Mouse (Mus musculus): ENCODE results near the gene 5730596B20Rik. TPM values are rescaled to one million over a fixed set of nuclear protein-coding genes. Genes with fewer than 3 reads are reported as not detected.

Gene 5730596B20Rik
- polyA plus RNA-seq, 1 experiment from 2014 or later = 3.4 TPM

DNA sequence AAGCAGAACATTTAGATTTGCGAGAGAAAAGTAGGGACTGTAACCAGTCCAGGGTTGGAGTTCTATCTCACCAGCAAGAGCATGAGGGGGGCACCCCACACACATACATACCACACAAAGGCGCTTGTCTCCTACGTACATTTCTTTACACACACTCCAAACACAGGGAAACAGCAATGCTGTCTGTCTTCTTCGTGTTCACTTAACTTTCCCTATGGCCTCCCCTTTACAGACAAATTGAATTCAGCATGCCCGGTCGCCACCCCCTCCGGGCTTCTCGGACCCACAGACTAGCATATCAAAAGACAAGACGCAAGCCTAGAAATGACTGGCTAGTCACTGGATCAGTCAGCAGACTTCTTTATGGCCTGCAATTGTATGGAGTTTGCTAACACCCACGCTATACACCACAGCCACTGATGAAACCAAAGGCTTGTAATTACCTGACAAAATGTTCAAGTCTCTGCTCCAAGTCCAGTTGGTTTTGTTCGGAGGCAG is 3.0 kb downstream of the 5730596B20Rik start:
- ATAC-seq = no peak
- Histone ChIP-seq H3K27ac (ENCODE audit: low read depth, low read length) (peak overlapping the region; percentile 90), H3K36me3 (ENCODE audit: control insufficient read depth, insufficient read depth, low read length) (no peaks in the 10 kb centered on the region), H3K9me3 (ENCODE audit: control insufficient read depth, low read length) (no peaks in the 10 kb centered on the region), H3K4me1 (ENCODE audit: control insufficient read depth, insufficient read depth, low read depth, low read length) (no peaks in the 10 kb centered on the region), H3K4me3 (ENCODE audit: low read length) (peak overlapping the region; percentile 52), H3K9ac (ENCODE audit: low read depth, low read length) (peak overlapping the region; percentile 69), H3K27me3 (replicated peaks; ENCODE audit: control insufficient read depth, insufficient read depth, low read length) (peaks cover 32% of the 10 kb centered on the region), H3K4me2 (ENCODE audit: low read length) (peak overlapping the region; percentile 64)
- WGBS = 6% methylated on average over 11 of the region's 11 CpGs

DNA sequence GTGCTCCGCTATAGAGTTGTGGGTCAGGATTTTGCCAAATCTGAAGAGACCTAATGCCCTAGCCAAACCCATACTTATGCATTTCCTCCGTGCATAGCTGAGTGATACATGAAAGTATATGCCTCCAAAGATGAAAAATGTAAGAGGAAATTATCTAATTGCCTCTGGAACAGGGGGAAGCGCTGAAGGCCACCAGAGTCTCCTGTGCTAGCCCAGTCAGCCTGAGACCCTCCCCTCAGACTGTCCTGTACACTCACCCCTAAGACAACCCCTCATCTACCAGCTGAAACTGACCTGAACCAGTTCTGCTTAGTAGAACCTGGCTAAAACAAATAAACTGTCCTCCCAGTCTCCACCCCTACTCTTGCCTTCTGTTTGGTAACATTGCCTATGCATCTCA is 3.4 kb downstream of the 5730596B20Rik start:
- peak overlapping the region; percentile 52 for H3K4me3 ChIP-seq (ENCODE audit: low read length)
- peak overlapping the region; percentile 90 for H3K27ac ChIP-seq (ENCODE audit: low read depth, low read length)
- no peaks in the 10 kb centered on the region; the same call in 1 of the 2 replicates for H3K4me1 ChIP-seq (ENCODE audit: control insufficient read depth, insufficient read depth, low read depth, low read length)
- peaks cover 33% of the 10 kb centered on the region for H3K27me3 ChIP-seq (replicated peaks; ENCODE audit: control insufficient read depth, insufficient read depth, low read length)
- peak overlapping the region; percentile 64 for H3K4me2 ChIP-seq (ENCODE audit: low read length)
- H3K9me3 ChIP-seq (ENCODE audit: control insufficient read depth, low read length) = no peaks in the 10 kb centered on the region
- no peaks in the 10 kb centered on the region for H3K36me3 ChIP-seq (ENCODE audit: control insufficient read depth, insufficient read depth, low read length)
- H3K9ac ChIP-seq (ENCODE audit: low read depth, low read length) = peak overlapping the region; percentile 69
- 16% methylated on average over 3 of the region's 3 CpGs for WGBS
- ATAC-seq = no peak

DNA sequence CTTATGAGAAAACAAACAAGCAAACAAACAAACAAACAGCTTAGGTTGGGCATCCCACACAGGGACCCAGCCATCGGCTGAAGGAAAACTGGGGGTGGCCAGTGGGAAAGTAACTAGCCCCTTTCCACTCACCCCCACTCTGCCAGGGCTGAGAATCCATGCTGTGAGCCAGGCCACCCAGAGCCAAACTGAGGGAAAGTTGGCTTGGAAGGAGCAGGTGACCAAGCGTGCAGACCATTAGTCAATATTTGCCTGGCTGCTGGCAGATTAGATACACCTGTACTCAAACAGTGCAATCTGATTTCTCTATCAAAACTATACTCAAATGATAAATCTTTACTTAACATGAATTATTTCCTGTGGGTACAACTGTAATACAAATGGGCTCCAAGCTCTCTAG is 4.7 kb downstream of the 5730596B20Rik start:
- WGBS = 20% methylated on average over 2 of the region's 2 CpGs
- H3K27ac ChIP-seq (ENCODE audit: low read depth, low read length) = no peak overlapping the region
- ATAC-seq = no peak
- peaks cover 44% of the 10 kb centered on the region for H3K27me3 ChIP-seq (replicated peaks; ENCODE audit: control insufficient read depth, insufficient read depth, low read length)
- no peak overlapping the region for H3K9ac ChIP-seq (ENCODE audit: low read depth, low read length)
- H3K4me3 ChIP-seq (ENCODE audit: low read length) = no peak overlapping the region
- no peaks in the 10 kb centered on the region for H3K36me3 ChIP-seq (ENCODE audit: control insufficient read depth, insufficient read depth, low read length)
- peak overlapping the region; percentile 64 for H3K4me2 ChIP-seq (ENCODE audit: low read length)
- H3K4me1 ChIP-seq (ENCODE audit: control insufficient read depth, insufficient read depth, low read depth, low read length) = no peaks in the 10 kb centered on the region; the same call in 1 of the 2 replicates
- no peaks in the 10 kb centered on the region for H3K9me3 ChIP-seq (ENCODE audit: control insufficient read depth, low read length)

DNA sequence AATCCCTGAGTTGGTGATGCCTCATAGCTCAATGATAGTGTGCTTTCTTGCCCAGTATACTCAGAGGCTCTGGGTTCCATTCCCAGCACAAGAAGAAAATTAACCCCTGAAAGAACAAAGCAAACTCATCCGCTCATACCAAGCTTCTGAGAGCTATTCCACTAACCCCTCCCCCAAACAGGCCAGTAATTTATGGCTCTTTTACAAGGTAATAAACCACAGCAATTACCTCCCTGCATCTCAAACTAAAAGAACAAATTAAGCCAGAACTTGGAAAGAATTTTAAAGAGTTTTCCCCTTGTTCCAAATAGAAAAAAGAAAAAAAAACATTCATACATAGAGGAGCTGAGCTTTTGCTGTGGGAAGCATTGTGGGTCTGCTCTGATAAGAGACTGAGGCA is 5.5 kb downstream of the 5730596B20Rik start:
- 22% methylated on average over 1 of the region's 1 CpGs for WGBS
- Histone ChIP-seq H3K9me3 (ENCODE audit: control insufficient read depth, low read length) (no peaks in the 10 kb centered on the region), H3K36me3 (ENCODE audit: control insufficient read depth, insufficient read depth, low read length) (no peaks in the 10 kb centered on the region), H3K4me1 (ENCODE audit: control insufficient read depth, insufficient read depth, low read depth, low read length) (no peaks in the 10 kb centered on the region; the same call in 1 of the 2 replicates), H3K27me3 (replicated peaks; ENCODE audit: control insufficient read depth, insufficient read depth, low read length) (peaks cover 49% of the 10 kb centered on the region), H3K4me3 (ENCODE audit: low read length) (no peak overlapping the region; the same call in 1 of the 2 replicates), H3K27ac (ENCODE audit: low read depth, low read length) (peak overlapping the region; percentile 75), H3K4me2 (ENCODE audit: low read length) (peak overlapping the region; percentile 38), H3K9ac (ENCODE audit: low read depth, low read length) (peak overlapping the region; percentile 41)
- ATAC-seq = no peak

DNA sequence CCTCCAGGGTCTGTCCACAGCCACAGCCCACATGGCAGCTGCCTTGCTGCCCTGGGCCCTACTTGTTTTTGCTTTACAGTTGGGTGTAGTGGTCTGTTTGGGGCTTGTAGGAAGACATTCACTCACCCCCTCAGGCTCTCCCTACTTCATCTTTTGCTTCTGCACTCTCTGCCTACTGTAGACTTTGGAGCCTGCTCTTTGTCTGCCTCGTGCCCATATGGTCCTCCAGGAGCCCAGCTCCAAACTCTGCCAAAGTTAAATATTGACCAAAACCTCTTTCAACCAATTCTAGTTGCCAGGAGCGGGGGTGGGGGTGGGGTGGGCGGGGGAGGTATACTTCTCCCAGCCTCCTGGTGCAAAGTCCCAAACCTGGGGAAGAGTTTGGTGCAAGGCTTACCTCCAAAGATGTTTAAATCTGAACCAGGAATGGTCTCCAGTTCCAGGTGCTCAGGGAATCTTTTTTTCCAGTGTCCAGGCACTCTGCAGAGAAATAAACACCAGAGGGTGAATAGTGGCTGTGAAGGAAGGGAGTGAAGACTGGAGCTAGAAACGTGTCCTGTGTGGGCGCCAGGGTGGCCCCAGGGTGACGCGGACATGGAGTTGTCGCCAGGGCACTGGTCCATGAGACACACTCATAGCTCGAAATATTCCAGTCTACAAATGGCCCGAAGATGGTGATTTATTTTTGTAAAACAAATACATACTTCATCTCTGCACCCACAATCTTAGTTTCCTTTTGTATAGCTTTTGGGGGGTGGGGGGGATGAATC is 6.2 kb downstream of the 5730596B20Rik start:
- Histone ChIP-seq H3K27me3 (replicated peaks; ENCODE audit: control insufficient read depth, insufficient read depth, low read length) (peaks cover 48% of the 10 kb centered on the region), H3K4me1 (ENCODE audit: control insufficient read depth, insufficient read depth, low read depth, low read length) (no peaks in the 10 kb centered on the region; the same call in 1 of the 2 replicates), H3K9ac (ENCODE audit: low read depth, low read length) (peak overlapping the region; percentile 41), H3K4me3 (ENCODE audit: low read length) (peak overlapping the region; percentile 12), H3K27ac (ENCODE audit: low read depth, low read length) (peak overlapping the region; percentile 75), H3K36me3 (ENCODE audit: control insufficient read depth, insufficient read depth, low read length) (no peaks in the 10 kb centered on the region), H3K4me2 (ENCODE audit: low read length) (peak overlapping the region; percentile 38), H3K9me3 (ENCODE audit: control insufficient read depth, low read length) (no peaks in the 10 kb centered on the region)
- WGBS = 13% methylated on average over 10 of the region's 10 CpGs
- ATAC-seq = no peak

DNA sequence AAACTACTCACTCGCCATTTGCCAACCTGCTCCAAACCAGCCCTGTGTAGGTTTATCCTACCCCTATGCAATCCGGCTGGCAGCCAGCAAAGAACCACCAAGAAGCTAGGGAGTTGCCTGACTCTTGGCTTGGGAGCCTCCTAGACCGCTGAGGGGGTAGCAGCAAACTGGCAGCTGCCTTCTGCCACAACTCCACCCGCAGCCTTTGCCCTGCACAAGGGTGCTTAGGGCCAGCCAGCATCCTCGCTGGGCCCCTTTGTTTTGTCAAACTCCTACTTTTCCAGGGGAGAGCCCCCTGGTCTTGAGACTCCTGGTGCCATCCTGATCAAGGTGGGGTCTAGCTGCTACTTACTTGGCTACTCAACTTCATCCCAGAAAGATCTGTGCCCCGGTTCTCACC is 7.4 kb downstream of the 5730596B20Rik start:
- H3K9me3 ChIP-seq (ENCODE audit: control insufficient read depth, low read length) = no peaks in the 10 kb centered on the region
- no peaks in the 10 kb centered on the region; the same call in 1 of the 2 replicates for H3K4me1 ChIP-seq (ENCODE audit: control insufficient read depth, insufficient read depth, low read depth, low read length)
- 5% methylated on average over 6 of the region's 6 CpGs for WGBS
- H3K4me2 ChIP-seq (ENCODE audit: low read length) = peak overlapping the region; percentile 38
- H3K4me3 ChIP-seq (ENCODE audit: low read length) = peak overlapping the region; percentile 0; the same call in 1 of the 2 replicates
- no peak for ATAC-seq
- H3K27me3 ChIP-seq (replicated peaks; ENCODE audit: control insufficient read depth, insufficient read depth, low read length) = peaks cover 45% of the 10 kb centered on the region
- H3K36me3 ChIP-seq (ENCODE audit: control insufficient read depth, insufficient read depth, low read length) = no peaks in the 10 kb centered on the region
- H3K9ac ChIP-seq (ENCODE audit: low read depth, low read length) = 0 out of 2 replicates have a peak overlapping the region, but pooled peaks have one; percentile 3
- H3K27ac ChIP-seq (ENCODE audit: low read depth, low read length) = peak overlapping the region; percentile 75

DNA sequence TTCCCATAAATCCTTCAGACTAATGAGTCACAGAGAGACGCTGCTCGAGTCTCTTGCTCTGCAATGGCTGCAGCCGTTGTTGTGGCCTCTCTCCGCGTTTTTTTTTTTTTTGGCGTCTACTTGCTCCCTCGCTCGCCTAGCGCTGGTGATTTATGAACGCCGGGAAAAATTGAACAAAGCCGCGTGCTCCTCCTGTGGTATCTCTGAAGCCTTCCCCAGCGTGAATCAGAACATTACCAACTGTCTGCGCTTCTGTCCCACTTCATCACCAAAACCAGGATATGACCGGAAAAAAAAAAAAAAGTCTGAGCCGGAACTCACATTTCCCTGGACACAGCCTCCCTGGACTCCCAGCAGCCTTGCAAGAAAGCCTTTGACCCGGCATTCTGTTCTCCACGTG is 7.9 kb downstream of the 5730596B20Rik start:
- Histone ChIP-seq H3K4me3 (ENCODE audit: low read length) (peak overlapping the region; percentile 17), H3K36me3 (ENCODE audit: control insufficient read depth, insufficient read depth, low read length) (no peaks in the 10 kb centered on the region), H3K27me3 (replicated peaks; ENCODE audit: control insufficient read depth, insufficient read depth, low read length) (peaks cover 45% of the 10 kb centered on the region), H3K4me1 (ENCODE audit: control insufficient read depth, insufficient read depth, low read depth, low read length) (no peaks in the 10 kb centered on the region; the same call in 1 of the 2 replicates), H3K9ac (ENCODE audit: low read depth, low read length) (peak overlapping the region; percentile 8), H3K27ac (ENCODE audit: low read depth, low read length) (peak overlapping the region; percentile 59), H3K4me2 (ENCODE audit: low read length) (peak overlapping the region; percentile 38), H3K9me3 (ENCODE audit: control insufficient read depth, low read length) (no peaks in the 10 kb centered on the region)
- ATAC-seq = no peak
- 3% methylated on average over 19 of the region's 19 CpGs for WGBS

DNA sequence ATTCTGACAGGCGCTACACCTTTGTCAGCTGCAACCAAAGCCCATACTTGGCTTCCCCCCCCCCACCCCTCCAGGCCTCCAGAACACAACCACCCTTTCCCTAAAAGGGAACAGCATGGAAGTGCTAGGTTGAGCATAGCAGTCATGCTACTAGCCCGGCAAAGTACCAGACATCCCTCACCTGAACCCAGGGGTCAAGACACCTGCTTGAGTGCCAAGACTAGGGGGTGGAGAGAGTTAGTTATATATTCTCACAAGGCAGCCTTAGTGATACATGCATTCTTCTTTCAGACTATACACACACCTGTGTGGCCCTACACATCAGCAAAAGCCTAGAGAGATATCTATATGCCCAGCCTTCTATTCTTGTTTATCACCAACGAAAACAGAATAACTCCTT is 8.5 kb downstream of the 5730596B20Rik start:
- 16% methylated on average over 3 of the region's 3 CpGs for WGBS
- Histone ChIP-seq H3K4me2 (ENCODE audit: low read length) (peak overlapping the region; percentile 38; the same call in 1 of the 2 replicates), H3K36me3 (ENCODE audit: control insufficient read depth, insufficient read depth, low read length) (no peaks in the 10 kb centered on the region), H3K9me3 (ENCODE audit: control insufficient read depth, low read length) (no peaks in the 10 kb centered on the region), H3K4me1 (ENCODE audit: control insufficient read depth, insufficient read depth, low read depth, low read length) (no peaks in the 10 kb centered on the region; the same call in 1 of the 2 replicates), H3K4me3 (ENCODE audit: low read length) (no peak overlapping the region), H3K9ac (ENCODE audit: low read depth, low read length) (no peak overlapping the region; the same call in 1 of the 2 replicates), H3K27ac (ENCODE audit: low read depth, low read length) (peak overlapping the region; percentile 59), H3K27me3 (replicated peaks; ENCODE audit: control insufficient read depth, insufficient read depth, low read length) (peaks cover 45% of the 10 kb centered on the region)
- no peak for ATAC-seq

DNA sequence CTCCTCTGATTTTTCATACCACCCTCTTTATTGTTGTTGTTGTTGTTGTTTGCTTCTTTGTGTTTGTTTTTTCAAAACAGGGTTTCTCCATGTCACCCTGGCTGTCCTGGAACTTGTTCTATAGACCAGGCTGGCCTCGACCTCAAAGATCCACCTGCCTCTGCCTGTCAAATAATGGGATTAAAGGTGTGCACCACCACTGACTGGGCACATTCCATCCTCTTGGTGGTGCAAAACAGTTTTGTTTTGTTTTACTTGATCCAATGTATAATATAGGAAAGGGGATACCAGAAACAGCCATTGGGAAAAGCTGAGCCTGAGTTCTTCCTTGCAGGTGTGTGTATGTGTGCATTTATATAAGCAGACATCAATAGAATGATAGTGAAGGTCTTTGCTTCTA is 9.2 kb downstream of the 5730596B20Rik start:
- H3K4me3 ChIP-seq (ENCODE audit: low read length) = no peak overlapping the region
- 18% methylated on average over 1 of the region's 1 CpGs for WGBS
- H3K4me2 ChIP-seq (ENCODE audit: low read length) = no peak overlapping the region
- peaks cover 44% of the 10 kb centered on the region for H3K27me3 ChIP-seq (replicated peaks; ENCODE audit: control insufficient read depth, insufficient read depth, low read length)
- H3K36me3 ChIP-seq (ENCODE audit: control insufficient read depth, insufficient read depth, low read length) = no peaks in the 10 kb centered on the region
- no peaks in the 10 kb centered on the region for H3K9me3 ChIP-seq (ENCODE audit: control insufficient read depth, low read length)
- H3K9ac ChIP-seq (ENCODE audit: low read depth, low read length) = no peak overlapping the region
- H3K27ac ChIP-seq (ENCODE audit: low read depth, low read length) = no peak overlapping the region
- no peak for ATAC-seq
- no peaks in the 10 kb centered on the region; the same call in none of the 2 replicates for H3K4me1 ChIP-seq (ENCODE audit: control insufficient read depth, insufficient read depth, low read depth, low read length)

Data from hindbrain, embryonic 16.5 days (tissue).